Mouse (Mus musculus) embryo, embryonic 9.5 days (tissue): ENCODE results near the gene Rac1.
"Not testable (repeated sequence)": the region's sequence is repeated elsewhere in the genome, so short reads cannot be mapped to it uniquely, and the experiment has no call there.

Experiments used
- DNase-seq: peaks from one replicate; pipeline ENCODE4 v3.0.0-alpha.2; 2017; ENCODE audit errors: extremely low spot score

Gene Rac1

DNA sequence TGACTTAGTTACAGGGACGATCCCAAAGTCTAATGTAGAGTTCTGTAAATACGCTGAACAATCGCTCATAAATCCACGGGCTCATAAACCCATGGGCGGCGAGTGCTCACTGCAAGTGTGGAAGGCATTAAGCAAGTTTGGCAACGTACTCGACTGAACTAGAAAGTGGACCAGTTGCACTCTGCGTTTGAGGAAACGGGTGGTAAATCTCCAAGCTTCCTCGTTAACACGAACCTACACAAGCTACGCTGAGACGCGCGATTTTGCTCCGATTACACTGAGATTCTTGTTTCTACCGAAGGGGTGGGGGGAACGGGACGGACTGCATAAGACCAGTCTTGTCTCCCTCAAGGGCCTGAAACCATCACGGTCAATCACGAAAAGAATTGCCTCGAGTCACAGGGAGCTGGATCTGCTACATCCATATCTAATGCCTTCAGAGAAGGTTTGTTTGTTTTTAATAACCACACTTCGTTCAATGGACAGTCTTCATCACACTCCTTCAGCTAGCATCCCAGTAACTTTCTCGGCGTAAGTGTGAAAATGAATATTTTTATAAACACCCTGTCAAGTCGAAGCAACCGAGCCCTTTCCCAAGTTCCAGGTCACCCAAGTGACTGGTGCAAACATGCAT, 1.0 kb downstream of the Rac1 start:
- no peak for DNase-seq

DNA sequence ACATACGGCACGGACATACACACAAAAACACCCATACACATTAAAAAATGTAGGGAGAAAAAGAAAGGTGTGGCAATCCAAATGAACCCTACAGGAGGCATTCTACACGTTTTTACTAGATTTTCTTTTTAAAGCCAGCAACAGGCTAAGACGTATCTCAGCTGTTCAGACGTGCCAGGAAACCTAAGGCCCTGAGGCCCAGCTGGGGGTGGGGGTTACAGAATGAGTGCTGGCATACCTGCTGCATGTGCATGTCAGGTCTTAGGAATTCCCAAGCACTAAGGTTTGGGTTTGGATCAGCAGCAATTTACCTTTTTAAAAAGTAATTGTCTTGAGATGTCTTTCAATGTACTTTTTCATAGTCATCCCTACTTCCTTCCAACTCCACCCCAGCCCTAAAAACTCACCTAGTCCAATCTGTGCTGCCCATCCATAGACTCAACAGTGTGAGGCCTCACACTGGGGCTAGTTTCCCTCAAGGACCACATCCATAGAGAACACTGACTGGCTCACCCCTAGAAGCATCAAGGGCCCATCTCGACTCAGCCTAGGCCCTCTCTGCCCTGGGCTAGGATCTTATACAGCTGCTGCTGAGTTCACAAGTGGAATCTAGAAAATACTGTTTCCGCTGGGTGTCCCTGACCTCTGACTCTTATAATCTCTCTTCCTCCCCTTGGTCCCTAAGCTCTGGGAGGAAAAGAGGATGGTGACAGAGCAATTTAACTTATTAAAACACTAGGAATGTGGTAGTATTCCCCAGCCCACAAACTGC, 2.2 kb downstream of the Rac1 start:
- DNase-seq = no peak

DNA sequence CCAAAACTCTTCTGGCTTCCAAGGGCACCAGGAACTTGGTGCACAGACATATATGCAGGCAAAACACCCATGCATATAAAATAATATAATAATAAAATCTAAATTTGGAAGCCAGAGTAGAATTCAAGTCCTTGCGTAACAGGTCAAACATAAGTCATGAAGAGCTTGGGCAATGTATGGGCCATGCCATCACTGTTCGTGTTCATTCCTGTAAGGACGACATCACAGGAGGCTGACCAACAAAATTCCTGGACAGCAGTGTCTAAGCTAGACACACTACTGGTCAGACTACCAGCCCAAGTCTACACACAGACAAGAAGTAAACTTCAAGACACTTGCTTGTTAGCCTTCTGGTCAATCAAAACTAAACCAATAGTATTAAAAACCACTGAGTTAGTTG, 5.0 kb downstream of the Rac1 start:
- no peak for DNase-seq

DNA sequence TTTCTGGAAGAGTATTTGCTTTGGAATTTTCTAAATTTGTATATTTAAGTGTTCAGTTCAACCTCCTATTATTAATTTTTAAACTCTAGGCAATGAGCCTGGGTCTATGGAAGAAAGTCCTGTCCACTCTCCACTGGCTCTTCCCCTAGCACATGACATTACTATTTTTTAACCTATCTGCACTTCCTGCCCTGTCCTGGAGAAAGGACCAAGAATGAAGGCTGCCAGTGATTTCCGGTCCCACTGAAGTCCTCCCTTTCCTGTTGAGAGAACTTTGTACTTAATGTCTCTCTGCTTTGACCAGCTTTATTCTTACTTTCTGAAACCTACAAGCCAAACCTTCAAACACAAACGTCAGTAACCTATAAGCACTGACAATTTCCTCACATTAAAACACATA, 7.4 kb downstream of the Rac1 start:
- no peak for DNase-seq

DNA sequence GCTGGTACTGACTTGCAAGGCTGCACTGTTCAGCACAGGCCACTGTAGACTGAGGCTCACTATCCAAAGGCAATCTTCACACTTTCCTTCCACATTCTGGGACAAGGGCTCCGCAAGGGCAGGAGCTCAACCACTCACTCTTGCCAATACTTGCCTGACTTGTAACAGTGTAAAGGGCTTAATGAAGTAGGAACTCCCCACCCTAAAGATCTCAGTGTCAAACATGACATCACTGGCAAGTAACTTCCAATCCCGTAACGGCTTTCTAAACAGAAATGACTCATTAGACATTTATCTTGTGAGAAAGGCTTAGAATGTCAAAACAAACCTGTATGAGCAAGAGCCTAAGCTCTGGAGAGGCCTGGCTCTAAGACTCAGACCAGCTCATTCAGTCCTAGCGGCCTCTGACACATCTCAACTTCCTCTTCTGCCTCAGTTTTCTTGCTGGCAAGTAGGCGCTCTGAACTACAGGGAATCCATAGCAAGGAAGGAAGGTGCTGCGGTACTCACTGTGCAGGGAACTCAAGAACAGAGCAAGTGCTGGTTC, 9.7 kb downstream of the Rac1 start:
- DNase-seq = no peak

DNA sequence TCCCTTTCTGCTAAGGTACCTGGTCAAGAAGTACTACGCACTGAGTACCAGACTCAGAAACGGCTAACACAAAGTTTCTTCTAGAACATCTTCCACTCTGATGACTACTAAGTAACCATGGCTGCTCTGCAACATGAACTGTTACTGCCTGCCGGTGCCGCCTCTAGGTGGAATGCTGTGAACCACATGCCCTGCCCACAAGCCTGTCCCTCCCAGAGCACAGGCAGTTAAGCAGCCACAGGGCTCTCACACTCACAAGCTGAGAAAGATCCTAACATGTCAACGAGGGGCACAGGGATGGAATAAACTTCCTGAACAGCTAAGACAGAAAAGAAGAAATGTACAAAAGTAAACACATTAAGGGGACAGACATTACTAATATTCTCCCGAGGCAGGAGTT, 10.4 kb downstream of the Rac1 start:
- no peak for DNase-seq

DNA sequence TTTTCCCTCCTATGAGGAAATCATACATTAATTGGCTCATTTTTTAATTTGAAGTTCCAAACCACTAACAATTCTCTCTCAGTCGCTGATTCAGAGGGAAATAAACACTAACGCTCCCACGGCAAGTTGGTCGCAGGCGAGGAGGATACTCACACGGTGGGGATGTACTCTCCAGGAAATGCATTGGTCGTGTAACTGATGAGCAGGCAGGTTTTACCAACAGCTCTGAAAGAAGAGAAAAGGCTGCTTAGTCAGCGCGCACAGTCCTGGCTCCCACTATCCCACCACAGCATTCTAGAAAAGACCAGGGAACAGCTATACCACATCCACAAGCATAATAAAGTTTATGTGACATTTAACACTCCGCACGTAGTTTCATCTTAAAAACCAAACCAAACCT, 10.8 kb downstream of the Rac1 start:
- DNase-seq = no peak

DNA sequence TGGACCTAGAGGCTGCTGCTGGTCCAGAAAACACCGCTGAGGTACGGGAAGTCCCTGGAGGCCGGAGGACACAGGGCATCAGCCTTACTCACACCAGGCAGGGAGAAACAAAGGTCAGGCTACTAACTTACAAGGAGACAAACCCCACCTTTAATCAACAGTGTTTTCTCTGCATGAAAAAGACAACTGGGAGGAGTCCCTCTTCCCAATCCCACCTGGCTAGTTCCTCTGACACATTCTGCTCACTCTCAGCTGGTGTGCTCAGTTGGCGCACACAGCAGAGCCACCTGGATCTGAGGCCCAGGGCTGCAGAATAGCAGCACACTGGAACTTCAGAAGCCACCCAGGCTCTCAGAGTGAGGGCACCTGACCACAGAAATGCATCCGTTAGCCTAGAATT, 13.0 kb downstream of the Rac1 start:
- no peak for DNase-seq

DNA sequence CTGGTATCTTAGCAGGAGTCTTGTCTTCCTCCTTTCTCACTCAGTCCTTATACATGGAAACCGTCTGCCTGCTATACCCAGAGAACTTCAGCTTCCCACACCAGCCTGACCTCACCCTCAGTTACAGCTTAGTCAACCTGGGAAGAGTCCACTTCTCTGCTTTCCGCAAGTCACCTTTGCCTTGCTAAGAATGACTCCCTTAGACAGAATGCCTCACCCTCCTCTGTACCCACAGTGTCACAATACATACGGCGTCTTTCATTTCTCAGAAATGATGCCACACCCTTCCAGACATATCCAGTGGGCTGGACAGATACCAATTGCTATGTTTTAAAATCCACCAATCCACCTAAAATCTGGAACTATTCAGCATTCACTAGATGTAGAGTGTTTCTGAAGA, 15.5 kb downstream of the Rac1 start:
- no peak for DNase-seq

DNA sequence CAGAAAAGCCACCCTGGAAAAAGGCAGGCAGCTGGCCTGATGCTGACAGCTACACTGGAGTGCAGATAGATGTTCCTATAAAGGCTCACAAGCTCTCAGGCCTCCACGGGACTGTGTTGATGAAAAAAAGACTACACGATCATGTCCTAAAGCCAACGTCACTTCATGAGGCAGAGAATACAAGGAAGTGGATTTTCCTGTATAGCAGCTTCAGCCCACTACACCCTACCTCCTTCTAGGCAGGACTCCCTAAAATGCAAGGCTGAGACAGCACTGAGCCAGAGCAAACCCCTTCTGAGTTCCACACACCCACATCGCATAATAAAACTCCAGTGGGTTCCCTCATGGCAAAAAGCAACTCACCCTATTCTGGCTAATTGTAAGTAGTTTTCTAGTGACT, 16.3 kb downstream of the Rac1 start:
- DNase-seq = no peak

DNA sequence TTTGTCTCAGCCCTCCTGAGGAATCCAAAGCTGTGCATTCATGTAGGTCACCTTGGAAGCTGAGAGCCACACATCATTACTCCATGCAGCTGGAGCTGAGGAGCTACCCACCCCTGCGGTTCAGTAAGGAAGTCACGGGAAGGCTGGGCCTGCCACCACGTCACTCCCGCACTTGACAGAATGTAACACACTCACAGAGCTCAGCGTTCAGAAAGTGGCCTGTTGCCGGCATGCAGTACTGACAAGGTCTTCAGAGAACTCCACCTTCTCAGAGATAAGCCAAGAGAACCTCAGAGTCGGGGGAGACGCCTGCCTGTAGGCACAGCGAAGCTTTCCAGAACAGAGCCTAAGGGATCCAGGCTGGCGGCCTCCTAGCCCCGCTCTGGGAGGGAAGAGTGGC, 18.1 kb downstream of the Rac1 start:
- no peak for DNase-seq

DNA sequence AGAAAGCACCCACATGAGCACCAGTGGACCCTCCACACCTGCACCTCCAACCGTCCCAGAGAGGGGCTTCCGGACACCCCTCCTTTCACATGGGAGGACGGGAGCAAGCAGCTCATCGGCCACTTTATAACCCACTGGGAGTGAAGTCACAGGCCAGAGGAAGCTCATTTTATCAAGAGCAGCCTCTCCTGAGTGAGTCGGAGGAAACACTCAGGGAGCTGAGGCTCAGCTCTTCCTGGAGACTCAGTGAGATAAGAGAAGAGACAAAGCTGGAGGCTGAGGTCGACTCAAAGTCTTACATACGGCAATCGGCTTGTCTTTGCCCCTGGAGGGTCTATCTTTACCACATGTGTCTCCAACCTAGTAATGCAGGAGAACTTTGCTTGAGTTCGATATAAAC, 18.5 kb downstream of the Rac1 start:
- DNase-seq = no peak

DNA sequence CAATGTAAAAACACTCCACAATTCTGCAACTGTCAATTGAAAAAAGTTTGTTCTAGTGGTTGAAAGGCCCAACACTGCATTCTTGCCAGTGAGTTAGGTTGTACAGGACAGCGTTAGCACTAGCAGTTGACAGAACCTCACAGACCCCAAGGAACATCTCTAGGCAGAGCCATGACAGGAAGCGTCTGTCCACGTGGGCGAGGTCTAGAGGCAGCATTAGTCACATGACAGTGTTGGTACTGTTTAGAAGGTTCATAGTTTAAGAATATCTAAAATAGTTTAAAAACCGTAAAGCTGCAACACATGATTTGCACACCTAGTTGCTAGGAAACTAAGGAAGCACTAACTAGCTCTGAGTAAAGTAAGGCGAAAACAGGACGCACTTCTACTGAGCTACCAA, 22.3 kb downstream of the Rac1 start:
- no peak for DNase-seq

DNA sequence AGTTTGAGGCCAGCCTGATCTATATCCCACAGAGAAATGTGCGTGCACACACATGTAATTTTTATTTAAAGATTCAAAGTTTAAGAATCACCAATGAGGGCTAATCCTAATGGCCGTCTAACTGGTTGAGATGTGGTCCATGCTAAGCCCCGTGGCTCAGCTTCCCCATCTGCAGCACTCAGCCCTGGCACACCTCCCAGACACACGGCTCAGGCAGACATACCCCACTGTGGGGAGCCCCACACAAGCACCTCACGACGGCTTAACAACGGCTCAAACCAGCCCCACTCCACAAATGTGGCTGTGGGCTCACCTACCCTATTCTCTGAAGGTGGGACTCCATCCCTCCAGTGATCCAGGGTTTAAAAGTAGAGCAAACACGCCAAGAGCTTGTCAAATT, 22.8 kb downstream of the Rac1 start:
- no peak for DNase-seq

DNA sequence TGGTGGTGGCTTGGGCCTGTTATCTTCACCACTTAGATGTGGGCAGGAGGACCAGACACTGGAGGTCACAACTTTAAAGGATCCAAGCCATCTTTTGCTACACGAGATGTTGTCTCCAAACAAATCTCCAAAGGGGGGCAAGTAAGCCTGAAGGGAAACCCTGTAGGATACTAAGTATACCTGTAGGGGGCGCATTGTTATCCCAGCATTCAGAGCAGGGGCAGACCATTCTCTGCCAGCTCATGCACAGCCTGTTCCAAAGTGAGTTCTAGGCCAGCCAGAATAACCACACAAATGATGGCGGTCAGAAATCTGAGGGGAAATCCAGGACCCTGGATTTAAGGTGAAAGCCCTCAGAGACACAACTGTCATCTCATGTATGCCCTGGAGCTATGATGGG, 23.4 kb downstream of the Rac1 start:
- peak; percentile 29 for DNase-seq

DNA sequence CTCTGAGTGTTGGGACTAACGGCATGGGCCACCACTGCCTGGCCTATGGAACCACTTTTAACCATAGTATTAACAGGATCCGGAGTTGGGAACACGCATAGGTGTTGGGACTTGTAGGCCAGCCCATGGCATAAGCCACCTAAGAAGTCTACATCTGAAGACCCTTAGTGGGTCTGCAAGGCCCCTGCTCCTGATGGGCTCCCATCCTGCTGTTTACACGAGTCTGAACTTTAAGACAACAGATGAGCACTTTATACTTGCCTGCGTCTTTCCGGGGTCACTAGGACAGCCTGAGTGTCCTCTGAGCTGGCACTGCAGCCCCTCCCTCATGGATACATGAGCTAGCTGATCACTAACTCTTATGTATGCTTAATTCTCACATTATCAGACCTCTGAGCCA, 24.1 kb downstream of the Rac1 start:
- DNase-seq = no peak

DNA sequence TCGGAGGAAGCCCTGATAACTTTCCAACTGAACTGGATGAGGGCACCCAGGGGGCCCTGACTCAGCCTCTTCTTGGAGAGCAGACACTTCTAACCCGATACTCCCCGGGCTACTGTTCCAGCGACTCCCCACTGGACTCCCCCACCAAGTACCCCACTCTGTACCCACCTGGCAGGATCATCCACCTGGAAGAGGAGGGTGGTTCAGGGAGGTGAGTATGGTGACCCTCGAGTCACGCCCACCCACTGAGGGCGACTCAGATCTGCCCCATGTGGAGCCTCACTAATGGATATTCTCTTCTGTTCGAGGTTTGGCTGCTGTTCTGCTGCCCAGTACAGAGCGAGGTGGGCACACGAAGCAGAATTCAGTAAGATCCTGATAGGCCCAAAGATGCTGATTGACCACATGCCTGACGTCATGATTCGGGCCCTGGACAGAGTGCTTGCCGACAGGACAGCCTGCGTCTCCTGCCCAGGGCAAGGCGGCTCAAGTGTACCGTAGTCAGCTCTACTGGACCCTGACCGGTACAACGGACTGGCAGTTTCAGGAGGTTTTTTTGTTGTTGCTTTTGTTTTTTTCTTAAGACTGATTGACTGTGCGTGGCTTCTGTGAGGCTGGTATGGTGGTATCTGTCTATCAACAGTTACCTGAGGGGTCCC, 24.8 kb downstream of the Rac1 start:
- DNase-seq = no peak

DNA sequence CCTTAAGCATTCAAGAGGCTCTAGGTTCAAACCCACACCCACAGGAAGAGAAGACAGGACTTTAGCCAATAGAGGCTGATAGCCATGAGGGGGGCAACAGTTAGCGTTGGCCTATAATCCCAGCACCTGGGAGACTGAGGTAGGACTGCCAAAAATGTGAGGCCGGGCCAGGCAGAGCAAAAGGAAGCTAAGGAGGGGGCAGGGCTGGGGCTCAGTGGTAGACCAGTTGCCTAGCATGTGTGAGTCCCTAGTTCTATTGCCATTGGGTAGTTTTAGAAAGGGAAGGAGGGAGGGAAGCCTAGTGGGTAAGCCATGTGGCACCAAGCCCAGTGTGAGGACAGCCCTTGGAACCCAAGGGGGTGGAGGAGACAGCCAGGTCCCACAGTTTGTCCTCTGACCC, 26.2 kb downstream of the Rac1 start:
- DNase-seq = no peak

DNA sequence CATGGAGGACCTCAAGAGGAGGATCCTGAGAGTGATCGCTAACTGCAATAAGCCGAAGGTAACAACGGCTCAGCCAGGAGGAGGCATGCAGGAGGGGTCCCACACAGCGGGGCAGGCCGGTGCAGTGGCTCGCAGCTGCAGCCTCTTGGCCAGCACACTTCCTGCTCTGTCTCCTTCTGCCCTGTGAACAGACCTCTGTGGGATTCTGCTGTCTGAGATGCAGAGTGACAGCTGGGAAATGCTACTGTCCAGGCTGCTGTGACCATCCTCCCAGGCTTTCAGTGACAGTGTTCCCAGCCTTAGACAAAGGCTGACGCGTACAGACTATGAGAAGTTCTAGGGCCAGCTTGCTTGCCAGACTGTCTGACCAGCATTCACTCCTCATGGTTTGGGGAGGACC, 26.7 kb downstream of the Rac1 start:
- no peak for DNase-seq

DNA sequence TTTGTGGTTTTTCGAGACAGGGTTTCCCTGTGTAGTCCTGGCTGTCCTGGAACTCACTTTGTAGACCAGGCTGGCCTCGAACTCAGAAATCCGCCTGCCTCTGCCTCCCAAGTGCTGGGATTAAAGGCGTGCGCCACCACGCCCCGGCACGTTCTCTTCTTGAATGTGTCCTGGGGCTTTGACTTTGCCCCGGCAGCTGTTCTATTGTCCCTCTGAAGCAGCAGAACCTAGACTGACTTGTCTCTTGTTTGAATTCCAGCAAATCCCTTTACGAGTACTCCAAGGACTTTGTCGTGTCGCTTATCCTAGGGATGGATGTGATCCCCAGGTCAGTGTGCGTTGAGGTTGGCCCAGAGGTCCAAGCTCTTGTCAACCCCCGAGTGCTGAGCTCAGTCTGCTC, 27.1 kb downstream of the Rac1 start:
- not testable (repeated sequence) for DNase-seq

DNA sequence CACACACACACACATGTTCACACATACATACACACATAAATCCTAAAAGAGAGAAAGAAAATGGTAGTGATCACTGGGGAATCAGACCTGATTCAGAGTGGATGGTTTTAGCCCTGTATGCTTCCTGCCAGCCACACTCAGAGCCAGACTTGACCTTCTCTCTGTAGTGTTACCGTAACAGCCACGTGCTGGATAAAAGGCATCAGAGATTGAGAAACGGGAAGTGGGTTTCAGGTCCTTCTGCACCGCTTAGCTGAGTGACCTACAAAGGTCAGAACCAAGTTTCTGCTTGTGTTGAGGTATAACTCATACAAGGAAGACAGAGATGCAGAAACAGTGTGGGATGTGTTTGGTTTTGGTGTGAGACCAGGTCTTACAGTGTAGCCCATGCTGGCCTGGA, 28.1 kb downstream of the Rac1 start:
- DNase-seq = no peak

DNA sequence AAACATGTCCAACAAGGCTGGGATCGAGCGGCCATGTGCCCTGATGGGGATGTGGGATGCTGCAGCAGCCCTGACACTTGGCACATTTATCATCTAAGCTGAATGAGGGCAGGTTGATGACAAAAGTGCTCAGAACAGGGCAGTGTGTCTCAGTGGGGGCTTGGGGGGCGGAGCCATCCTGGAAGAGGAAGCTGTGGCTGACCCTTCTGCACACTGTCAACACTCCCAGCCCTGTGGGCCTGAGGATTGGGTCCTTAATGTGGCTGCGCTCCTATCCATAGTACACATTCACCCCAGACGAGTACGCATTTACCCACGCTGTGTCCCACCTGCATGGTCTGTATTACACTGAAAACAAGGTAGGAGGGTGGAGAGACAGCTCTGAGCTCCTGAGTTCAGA, 28.6 kb downstream of the Rac1 start:
- DNase-seq = no peak

DNA sequence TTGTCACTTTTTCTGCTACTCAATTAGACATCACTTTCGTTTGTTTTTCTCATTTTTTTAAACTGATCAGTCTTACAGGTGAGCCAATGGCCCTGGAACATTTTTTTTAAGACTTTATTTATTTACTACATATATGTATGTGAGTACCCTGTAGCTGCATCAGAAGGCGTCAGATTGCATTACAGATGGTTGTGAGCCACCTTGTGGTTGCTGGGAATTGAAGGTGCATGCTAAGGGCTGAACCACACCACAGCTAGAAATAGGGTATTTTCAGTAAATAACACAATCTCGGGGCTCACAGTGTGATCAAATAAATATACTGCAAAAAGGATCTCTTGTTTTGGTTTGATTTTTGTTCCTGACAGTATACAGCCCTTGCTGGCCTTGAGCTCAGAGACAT, 30.4 kb downstream of the Rac1 start:
- DNase-seq = no peak
